In the genomic region with DNA sequence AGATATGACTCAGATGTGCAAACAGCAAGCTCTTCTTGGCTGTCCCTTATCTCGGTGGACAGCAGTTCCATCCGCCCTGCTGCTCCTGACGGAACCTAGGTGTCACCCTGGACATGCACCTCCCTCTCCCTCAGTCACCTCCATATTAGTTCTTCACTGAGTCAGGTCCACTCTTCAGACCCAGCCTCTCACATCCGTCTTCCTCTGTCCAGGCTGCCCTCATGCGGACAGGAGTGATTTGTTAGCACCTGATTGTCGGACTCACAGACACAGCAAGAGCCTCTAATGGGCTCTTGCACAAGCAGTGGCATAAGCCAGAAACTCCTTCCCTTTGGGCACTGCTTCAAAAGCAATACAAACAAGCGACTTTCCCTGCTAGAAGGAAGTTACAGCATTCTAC, we compare ENCODE assay signal across 17 mouse cellular contexts. TPM values are rescaled to one million over a fixed set of nuclear protein-coding genes. Genes with fewer than 3 reads are reported as not detected.
A peak's percentile ranks its signal among the peaks of the same experiment; 100 is the strongest.
DNase-seq lines count a peak whose midpoint lies in the region; ATAC-seq and TF ChIP-seq lines count a peak whose summit lies in the region.
"Had no signal": no experiment of that assay in that cellular context is flagged by ENCODE, and none has a peak within 500 bp of the region (broad histone marks: within the 10 kb centered on the region; RNA-seq: fewer than 3 reads in every experiment).

No protein-coding gene starts in this region.

- 81% methylated on average over 7 of the region's 7 CpGs for WGBS in hindbrain, embryonic 14.5 days
- 85% methylated on average over 7 of the region's 7 CpGs for WGBS in hindbrain, embryonic 10.5 days
- WGBS in stomach, embryonic 14.5 days = 49% methylated on average over 7 of the region's 7 CpGs
- WGBS in hindbrain, postnatal 0 days = 81% methylated on average over 7 of the region's 7 CpGs
- 71% methylated on average over 7 of the region's 7 CpGs for WGBS in hindbrain, embryonic 13.5 days

- H3K9ac ChIP-seq in hindbrain, embryonic 14.5 days = no peak overlapping the region
- H3K9ac ChIP-seq in stomach, embryonic 14.5 days (replicated peaks; ENCODE audit: low read depth, low read length) = no peak overlapping the region
- no peak overlapping the region for H3K9ac ChIP-seq in hindbrain, postnatal 0 days (replicated peaks; ENCODE audit: low read length)
- no peak overlapping the region for H3K9ac ChIP-seq in hindbrain, embryonic 13.5 days
- H3K9ac ChIP-seq: forebrain, postnatal 0 days; limb, embryonic 12.5 days had no signal

- H3K36me3 ChIP-seq in hindbrain, embryonic 14.5 days (replicated peaks; ENCODE audit: control insufficient read depth, insufficient read depth) = no peaks in the 10 kb centered on the region
- no peaks in the 10 kb centered on the region for H3K36me3 ChIP-seq in hindbrain, embryonic 10.5 days
- no peaks in the 10 kb centered on the region for H3K36me3 ChIP-seq in stomach, embryonic 14.5 days (ENCODE audit: control insufficient read depth, insufficient read depth, low read length)
- H3K36me3 ChIP-seq in hindbrain, postnatal 0 days (ENCODE audit: insufficient read depth, low read length) = no peaks in the 10 kb centered on the region
- H3K36me3 ChIP-seq in hindbrain, embryonic 13.5 days = no peaks in the 10 kb centered on the region
- H3K36me3 ChIP-seq: heart, embryonic 10.5 days; limb, embryonic 12.5 days had no signal

- no peak for ATAC-seq in hindbrain, embryonic 14.5 days (ENCODE audit: low FRiP score)
- no peak for ATAC-seq in stomach, embryonic 14.5 days (ENCODE audit: insufficient number of reproducible peaks, insufficient read depth, low FRiP score, low read depth)
- ATAC-seq in hindbrain, postnatal 0 days = no peak
- ATAC-seq in hindbrain, embryonic 13.5 days (ENCODE audit: low FRiP score) = no peak
- ATAC-seq: forebrain, postnatal 0 days; midbrain, embryonic 16.5 days had no signal

- no peak overlapping the region for H3K4me3 ChIP-seq in hindbrain, embryonic 14.5 days (replicated peaks; ENCODE audit: low read length)
- no peak overlapping the region for H3K4me3 ChIP-seq in hindbrain, embryonic 10.5 days
- no peak overlapping the region for H3K4me3 ChIP-seq in stomach, embryonic 14.5 days (ENCODE audit: low read depth, low read length)
- H3K4me3 ChIP-seq in hindbrain, postnatal 0 days (ENCODE audit: low read length) = no peak overlapping the region
- no peak overlapping the region for H3K4me3 ChIP-seq in hindbrain, embryonic 13.5 days
- H3K4me3 ChIP-seq: heart, embryonic 10.5 days; limb, embryonic 12.5 days had no signal

- intact Hi-C loops in left cerebral cortex, postnatal 4 days (cut with DNase I) = no loop called here

- no peak for DNase-seq in hindbrain, embryonic 14.5 days (ENCODE audit: low spot score)
- no peak for DNase-seq in hindbrain, embryonic 10.5 days (ENCODE audit: low spot score)
- peak; percentile 41 for DNase-seq in gonadal fat pad, adult 2 months (ENCODE audit: low read depth)
- peak; percentile 67 to 81 for DNase-seq in lung, adult 18-20 months
- no peak for DNase-seq in hindbrain, postnatal 0 days (ENCODE audit: low spot score)
- no peak for DNase-seq in left cerebral cortex, postnatal 4 days
- DNase-seq: adrenal gland, postnatal 14 days; cerebellum, adult 9-10 months; forebrain, postnatal 0 days had no signal

- no peak overlapping the region for H3K4me2 ChIP-seq in hindbrain, embryonic 14.5 days (replicated peaks)
- no peak overlapping the region for H3K4me2 ChIP-seq in stomach, embryonic 14.5 days (replicated peaks; ENCODE audit: low read depth, low read length)
- no peak overlapping the region for H3K4me2 ChIP-seq in hindbrain, postnatal 0 days (ENCODE audit: low read depth, low read length)
- no peak overlapping the region for H3K4me2 ChIP-seq in hindbrain, embryonic 13.5 days
- H3K4me2 ChIP-seq: limb, embryonic 12.5 days had no signal

- H3K27me3 ChIP-seq in hindbrain, embryonic 14.5 days (ENCODE audit: control insufficient read depth, insufficient read depth, low read length) = no peaks in the 10 kb centered on the region
- no peaks in the 10 kb centered on the region for H3K27me3 ChIP-seq in hindbrain, embryonic 10.5 days (ENCODE audit: insufficient read depth, poor library complexity, severe bottlenecking)
- no peaks in the 10 kb centered on the region for H3K27me3 ChIP-seq in stomach, embryonic 14.5 days (ENCODE audit: control insufficient read depth, insufficient read depth, low read length)
- no peaks in the 10 kb centered on the region for H3K27me3 ChIP-seq in hindbrain, postnatal 0 days (ENCODE audit: insufficient read depth, low read length)
- H3K27me3 ChIP-seq in hindbrain, embryonic 13.5 days = no peaks in the 10 kb centered on the region
- H3K27me3 ChIP-seq: limb, embryonic 12.5 days had no signal

- H3K27ac ChIP-seq in hindbrain, embryonic 14.5 days = 0 out of 2 replicates have a peak overlapping the region, but pooled peaks have one; percentile 20
- H3K27ac ChIP-seq in hindbrain, embryonic 10.5 days = no peak overlapping the region
- 0 out of 2 replicates have a peak overlapping the region, but pooled peaks have one; percentile 6 for H3K27ac ChIP-seq in stomach, embryonic 14.5 days (ENCODE audit: low read length)
- no peak overlapping the region for H3K27ac ChIP-seq in hindbrain, postnatal 0 days
- no peak overlapping the region for H3K27ac ChIP-seq in hindbrain, embryonic 13.5 days
- H3K27ac ChIP-seq: heart, embryonic 10.5 days; limb, embryonic 12.5 days had no signal

- no peak for TF ChIP-seq CTCF in hindbrain, postnatal 0 days (IDR thresholded peaks at IDR 0.05; ENCODE audit: low read depth)

- 0 out of 2 replicates have a peak, but pooled peaks cover 3% of the 10 kb centered on the region for H3K4me1 ChIP-seq in hindbrain, embryonic 14.5 days (replicated peaks; ENCODE audit: control insufficient read depth, insufficient read depth, low read length)
- H3K4me1 ChIP-seq in hindbrain, embryonic 10.5 days (replicated peaks) = no peaks in the 10 kb centered on the region
- peaks cover 12% of the 10 kb centered on the region for H3K4me1 ChIP-seq in stomach, embryonic 14.5 days (ENCODE audit: control insufficient read depth, insufficient read depth, low read length)
- H3K4me1 ChIP-seq in hindbrain, postnatal 0 days (ENCODE audit: insufficient read depth, low read length) = no peaks in the 10 kb centered on the region
- no peaks in the 10 kb centered on the region for H3K4me1 ChIP-seq in hindbrain, embryonic 13.5 days (replicated peaks)

- H3K9me3 ChIP-seq in hindbrain, embryonic 14.5 days (ENCODE audit: control insufficient read depth, low read length) = no peaks in the 10 kb centered on the region
- no peaks in the 10 kb centered on the region for H3K9me3 ChIP-seq in hindbrain, embryonic 10.5 days
- H3K9me3 ChIP-seq in stomach, embryonic 14.5 days (ENCODE audit: control insufficient read depth, low read depth, low read length) = no peaks in the 10 kb centered on the region
- H3K9me3 ChIP-seq in hindbrain, postnatal 0 days (ENCODE audit: low read length) = no peaks in the 10 kb centered on the region
- no peaks in the 10 kb centered on the region for H3K9me3 ChIP-seq in hindbrain, embryonic 13.5 days
- H3K9me3 ChIP-seq: heart, embryonic 10.5 days; limb, embryonic 12.5 days had no signal

RNA-seq across cellular contexts. Expression of gene Apoh, which starts 35.9 kb away (rescaled TPM):
- polyA plus RNA-seq in hindbrain, embryonic 14.5 days (2014; fragmentation: Nextera tagmentation; extraction: Ambion mirVana) = 0.59 TPM in 1 of 2 replicates, not detected in the other
- not detected in 2 replicates for polyA plus RNA-seq in hindbrain, embryonic 10.5 days (2016; fragmentation: Nextera tagmentation; extraction: Ambion mirVana)
- polyA plus RNA-seq in gonadal fat pad, adult 2 months (2012; rRNA removed) = 0.34 and 2.1 TPM in 2 replicates
- 0.28 and 0.69 TPM in 2 replicates for polyA plus RNA-seq in stomach, embryonic 14.5 days (2014; fragmentation: Nextera tagmentation; extraction: Ambion mirVana)
- total RNA-seq in hindbrain, postnatal 0 days (2014; rRNA removed) = 0.22 TPM in 1 of 2 replicates, not detected in the other
- 0.56 and 1.0 TPM in 2 replicates for polyA plus RNA-seq in hindbrain, postnatal 0 days (2015; fragmentation: Nextera tagmentation; extraction: Ambion mirVana)
- polyA plus RNA-seq in hindbrain, embryonic 13.5 days (2015; fragmentation: Nextera tagmentation; extraction: Ambion mirVana) = 0.14 and 0.66 TPM in 2 replicates
- total RNA-seq in left cerebral cortex, postnatal 4 days (2021) = not detected
- total RNA-seq: ES-E14; hematopoietic stem cell, adult 5-6 weeks had no signal
- polyA plus RNA-seq: kidney, embryonic 14.5 days; limb, embryonic 12.5 days had no signal

RNA-seq across cellular contexts. Expression of gene Prkca, which starts 36.5 kb away (rescaled TPM):
- 9.1 and 9.7 TPM in 2 replicates for polyA plus RNA-seq in hindbrain, embryonic 14.5 days (2014; fragmentation: Nextera tagmentation; extraction: Ambion mirVana)
- polyA plus RNA-seq in hindbrain, embryonic 10.5 days (2016; fragmentation: Nextera tagmentation; extraction: Ambion mirVana) = 1.7 and 3.4 TPM in 2 replicates
- 5.1 and 5.3 TPM in 2 replicates for polyA plus RNA-seq in gonadal fat pad, adult 2 months (2012; rRNA removed)
- polyA plus RNA-seq in stomach, embryonic 14.5 days (2014; fragmentation: Nextera tagmentation; extraction: Ambion mirVana) = 8.6 and 9.1 TPM in 2 replicates
- 24.4 and 25.0 TPM in 2 replicates for total RNA-seq in hindbrain, postnatal 0 days (2014; rRNA removed)
- polyA plus RNA-seq in hindbrain, postnatal 0 days (2015; fragmentation: Nextera tagmentation; extraction: Ambion mirVana) = 7.4 and 8.0 TPM in 2 replicates
- 7.1 and 7.7 TPM in 2 replicates for polyA plus RNA-seq in hindbrain, embryonic 13.5 days (2015; fragmentation: Nextera tagmentation; extraction: Ambion mirVana)
- 10 to 100 TPM; 75.2 to 87.5 TPM for total RNA-seq in left cerebral cortex, postnatal 4 days (2021)

Comparison
In these comparisons a context has a peak if more than half of its experiments do, and no peak if none do; other contexts are left out.
1. H3K27ac ChIP-seq: peak in hindbrain, embryonic 14.5 days (single experiment) and stomach, embryonic 14.5 days (single experiment); none in hindbrain, embryonic 10.5 days (single experiment), hindbrain, postnatal 0 days (single experiment) and hindbrain, embryonic 13.5 days (single experiment).
2. DNase-seq: peak in gonadal fat pad, adult 2 months (single experiment) and lung, adult 18-20 months (2 of 2); none in hindbrain, embryonic 14.5 days (single experiment), hindbrain, embryonic 10.5 days (single experiment), hindbrain, postnatal 0 days (single experiment) and left cerebral cortex, postnatal 4 days (single experiment).